Mouse (Mus musculus): ENCODE measurements around the gene Dock3.

GRCm38 (mm10) chr9:106893327-106893726 lies 338.4 kb downstream of the Dock3 start:
- no peak for TF ChIP-seq POLR2A (IDR thresholded peaks at IDR 0.05; ENCODE audit: control insufficient read depth, low read depth, low read length)
- no peak for TF ChIP-seq CTCF (IDR thresholded peaks at IDR 0.05; ENCODE audit: control insufficient read depth, insufficient read depth, insufficient replicate concordance, low read depth, low read length)

All from testis, adult 2 months (tissue).